Mouse (Mus musculus) heart, embryonic 12.5 days (tissue): ENCODE data around the gene Usp3. TPM values are rescaled to one million over a fixed set of nuclear protein-coding genes. Genes with fewer than 3 reads are reported as not detected.

Source experiments
- ATAC-seq: fragments of 200-750 bp; cut with Nextera tagmentation; 2 replicates; pipeline ENCODE4 v1.8.0; 2017; ENCODE audit warnings: moderate TSS enrichment, moderate library complexity; ENCODE audit not compliant: insufficient number of reproducible peaks, low FRiP score
- H3K27ac ChIP-seq: fragments of 300-500 bp; sonication (generic); 2 replicates; pipeline ENCODE4 v1.5.1; 2016; ENCODE audit warnings: mild to moderate bottlenecking, moderate library complexity; ENCODE audit not compliant: poor library complexity, severe bottlenecking
- H3K27me3 ChIP-seq: fragments of 300-500 bp; sonication (generic); replicated peaks from 2 replicates; pipeline ENCODE4 v1.6.1; 2016; ENCODE audit warnings: mild to moderate bottlenecking, moderate library complexity
- H3K36me3 ChIP-seq: fragments of 300-500 bp; sonication (generic); 2 replicates; pipeline ENCODE4 v1.6.1; 2016; ENCODE audit warnings: mild to moderate bottlenecking, moderate library complexity
- H3K4me1 ChIP-seq: fragments of 300-500 bp; sonication (generic); replicated peaks from 2 replicates; pipeline ENCODE4 v1.6.1; 2016; ENCODE audit warnings: mild to moderate bottlenecking
- H3K4me2 ChIP-seq: fragments of 300-500 bp; sonication (generic); 2 replicates; pipeline ENCODE4 v1.6.1; 2016; ENCODE audit warnings: mild to moderate bottlenecking, moderate library complexity
- H3K4me3 ChIP-seq: fragments of 300-500 bp; sonication (generic); 2 replicates; pipeline ENCODE4 v1.5.1; 2016; ENCODE audit warnings: mild to moderate bottlenecking
- H3K9ac ChIP-seq: fragments of 300-500 bp; sonication (generic); 2 replicates; pipeline ENCODE4 v1.6.1; 2016; ENCODE audit warnings: mild to moderate bottlenecking, moderate library complexity
- H3K9me3 ChIP-seq: fragments of 300-500 bp; sonication (generic); replicated peaks from 2 replicates; pipeline ENCODE4 v1.6.1; 2016; ENCODE audit warnings: mild to moderate bottlenecking, moderate library complexity
- WGBS: fragments of 180-500 bp; shearing (Covaris S2); methylation state at CpG from one replicate; pipeline ENCODE4 v1.1.7; 2016; 5-methylcytosine and 5-hydroxymethylcytosine counted together
- polyA plus RNA-seq: library from polyadenylated mRNA; unstranded; fragments of >200 nt; fragmentation: Nextera tagmentation; extraction: Ambion mirVana; gene quantifications from 2 replicates; pipeline ENCODE4 v1.2.1, GENCODE M21; 2016

Usp3 gene
- polyA plus RNA-seq, 1 experiment from 2014 or later, result 40.3 TPM

DNA sequence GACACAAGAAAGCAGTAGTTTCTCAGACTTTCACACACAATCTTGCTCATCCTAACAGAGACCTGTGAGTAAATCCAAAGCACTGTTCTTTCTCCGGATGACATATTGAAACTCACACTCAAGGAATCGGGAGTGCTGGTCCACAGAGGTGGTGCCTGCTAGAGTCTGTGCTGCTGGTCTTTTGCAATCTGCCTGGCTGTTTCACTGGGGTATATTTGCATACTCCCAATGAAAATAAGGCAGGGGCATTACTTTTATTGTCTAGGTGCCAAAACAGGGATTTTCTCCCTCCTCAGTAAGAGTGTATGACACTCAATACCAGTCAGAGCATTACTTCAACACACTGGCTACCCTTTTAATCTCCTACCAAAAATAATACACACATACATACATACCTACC is 2.9 kb downstream of the Usp3 start:
- peak overlapping the region; percentile 40; the same call in 1 of the 2 replicates for H3K4me2 ChIP-seq
- peaks cover 35% of the 10 kb centered on the region for H3K4me1 ChIP-seq
- peak overlapping the region; percentile 55; the same call in 1 of the 2 replicates for H3K9ac ChIP-seq
- H3K4me3 ChIP-seq, result no peak overlapping the region
- no peak for ATAC-seq
- no peaks in the 10 kb centered on the region for H3K9me3 ChIP-seq
- H3K27ac ChIP-seq, result no peak overlapping the region
- no peaks in the 10 kb centered on the region for H3K36me3 ChIP-seq
- WGBS, result 57% methylated on average over 2 of the region's 2 CpGs
- H3K27me3 ChIP-seq, result no peaks in the 10 kb centered on the region

DNA sequence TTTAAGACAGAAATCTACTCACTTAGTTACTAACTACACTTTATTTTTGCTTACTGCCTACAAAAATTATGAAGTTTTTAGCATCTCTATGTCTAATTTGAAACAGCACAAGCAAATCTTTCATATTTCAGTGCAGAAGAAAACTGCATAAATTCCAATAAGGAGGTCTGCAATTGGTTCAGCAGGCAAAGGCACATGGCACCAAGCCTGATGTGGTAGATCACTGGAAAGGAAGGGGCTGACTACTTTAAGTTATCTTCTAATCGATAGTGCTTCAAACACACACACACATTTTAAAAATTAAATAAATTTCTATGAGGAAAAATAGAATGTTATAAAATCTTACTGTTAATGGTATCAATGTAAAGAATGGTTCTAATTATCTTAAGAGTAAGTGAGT is 5.9 kb downstream of the Usp3 start:
- no peak for ATAC-seq
- peaks cover 26% of the 10 kb centered on the region for H3K4me1 ChIP-seq
- no peaks in the 10 kb centered on the region for H3K36me3 ChIP-seq
- H3K9me3 ChIP-seq, result no peaks in the 10 kb centered on the region
- no peak overlapping the region for H3K27ac ChIP-seq
- no peaks in the 10 kb centered on the region for H3K27me3 ChIP-seq
- WGBS, result 75% methylated on average over 1 of the region's 1 CpGs
- no peak overlapping the region for H3K4me2 ChIP-seq
- no peak overlapping the region for H3K9ac ChIP-seq
- no peak overlapping the region for H3K4me3 ChIP-seq

DNA sequence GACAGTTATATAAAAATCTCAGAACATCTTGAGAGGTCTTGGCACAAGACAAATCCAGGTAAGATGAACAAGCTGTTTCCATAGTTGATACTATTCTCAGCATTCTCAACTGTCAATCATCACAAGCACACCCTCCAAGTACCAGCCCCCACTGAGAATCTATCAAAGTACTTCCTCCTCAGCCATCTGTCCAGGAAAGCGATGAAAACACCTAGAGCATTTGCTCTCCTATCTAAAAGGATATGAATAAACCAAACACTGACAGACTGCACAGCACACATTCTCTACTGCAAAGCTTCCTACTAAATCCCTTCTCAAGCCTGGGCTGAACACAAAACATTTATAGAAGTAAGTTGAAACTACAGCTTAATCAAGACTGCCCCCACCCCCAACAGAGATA is 6.4 kb downstream of the Usp3 start:
- ATAC-seq, result no peak
- Histone ChIP-seq H3K4me1 (peaks cover 26% of the 10 kb centered on the region), H3K4me3 (no peak overlapping the region), H3K36me3 (no peaks in the 10 kb centered on the region), H3K9ac (no peak overlapping the region), H3K9me3 (no peaks in the 10 kb centered on the region), H3K27me3 (no peaks in the 10 kb centered on the region), H3K4me2 (peak overlapping the region; percentile 29; the same call in 1 of the 2 replicates), H3K27ac (0 out of 2 replicates have a peak overlapping the region, but pooled peaks have one; percentile 16)
- 6% methylated on average over 1 of the region's 1 CpGs for WGBS

DNA sequence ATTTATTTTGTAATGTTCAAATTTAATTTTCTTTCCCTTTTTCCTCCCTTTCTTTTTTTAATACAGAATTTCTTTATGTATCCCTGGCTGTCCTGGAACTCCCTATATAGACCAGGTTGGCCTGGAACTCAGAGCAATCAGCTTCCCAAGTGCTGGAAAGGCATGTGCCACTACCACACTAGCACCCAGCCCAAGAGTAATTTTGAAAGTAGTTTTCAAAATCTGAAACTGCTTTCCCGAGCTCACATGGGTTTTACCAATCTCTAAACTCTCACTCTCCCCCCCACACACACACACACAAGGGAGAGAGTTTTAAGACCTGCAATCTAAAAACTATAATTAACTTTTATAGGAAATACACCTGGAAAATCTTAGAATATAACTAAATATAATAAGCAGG is 7.8 kb downstream of the Usp3 start:
- H3K9ac ChIP-seq, result no peak overlapping the region
- no peak overlapping the region for H3K4me2 ChIP-seq
- 50% methylated on average over 1 of the region's 1 CpGs for WGBS
- H3K9me3 ChIP-seq, result no peaks in the 10 kb centered on the region
- no peak overlapping the region for H3K4me3 ChIP-seq
- H3K27ac ChIP-seq, result no peak overlapping the region
- no peaks in the 10 kb centered on the region for H3K27me3 ChIP-seq
- H3K4me1 ChIP-seq, result peaks cover 17% of the 10 kb centered on the region
- H3K36me3 ChIP-seq, result no peaks in the 10 kb centered on the region
- no peak for ATAC-seq

DNA sequence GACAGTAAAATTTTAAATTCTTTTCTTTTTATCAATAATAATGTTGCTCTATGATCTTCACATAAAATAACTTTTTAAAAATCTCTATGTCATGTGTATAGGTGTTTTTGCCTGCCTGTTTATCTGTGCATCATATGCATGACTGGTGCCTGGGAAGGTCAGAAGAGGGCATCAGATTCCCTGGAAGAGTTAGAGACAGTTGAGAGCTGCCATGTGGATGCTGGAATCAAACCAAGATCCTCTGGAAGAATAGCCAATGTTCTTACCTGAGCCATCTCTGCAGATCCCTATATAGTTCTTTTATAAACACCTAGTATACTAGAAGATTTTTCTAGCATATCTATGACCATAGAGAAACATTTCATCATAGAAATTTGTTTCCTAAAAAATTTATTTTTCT is 8.8 kb downstream of the Usp3 start:
- no peaks in the 10 kb centered on the region for H3K27me3 ChIP-seq
- H3K36me3 ChIP-seq, result no peaks in the 10 kb centered on the region; the same call in 1 of the 2 replicates
- H3K9ac ChIP-seq, result no peak overlapping the region
- no peak overlapping the region for H3K27ac ChIP-seq
- no peak overlapping the region for H3K4me3 ChIP-seq
- H3K4me1 ChIP-seq, result peaks cover 14% of the 10 kb centered on the region
- no peaks in the 10 kb centered on the region for H3K9me3 ChIP-seq
- no peak for ATAC-seq
- H3K4me2 ChIP-seq, result no peak overlapping the region

DNA sequence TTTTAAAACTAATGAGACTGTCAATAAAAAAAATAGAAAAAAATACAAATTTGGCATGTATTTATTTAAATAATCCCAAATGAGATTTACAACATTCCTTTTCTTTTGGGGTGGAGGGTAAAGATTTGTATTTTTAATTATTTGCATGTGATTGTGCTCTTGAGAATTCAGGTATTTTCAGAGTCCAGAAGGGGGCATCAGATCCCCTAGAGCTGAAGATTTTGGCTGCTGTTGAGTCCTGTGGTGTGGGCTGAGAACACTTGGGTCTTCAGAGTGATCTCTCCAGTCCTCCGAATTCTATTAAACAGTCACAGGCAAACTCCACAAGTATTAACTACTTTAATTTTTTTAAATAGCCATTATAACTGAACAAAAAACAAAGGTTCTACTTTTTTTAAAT is 9.7 kb downstream of the Usp3 start:
- no peaks in the 10 kb centered on the region for H3K9me3 ChIP-seq
- 81% methylated on average over 1 of the region's 1 CpGs for WGBS
- H3K4me2 ChIP-seq, result no peak overlapping the region
- peaks cover 18% of the 10 kb centered on the region for H3K4me1 ChIP-seq
- no peaks in the 10 kb centered on the region for H3K27me3 ChIP-seq
- H3K4me3 ChIP-seq, result no peak overlapping the region
- no peak overlapping the region for H3K9ac ChIP-seq
- no peak overlapping the region for H3K27ac ChIP-seq
- H3K36me3 ChIP-seq, result peaks cover 5% of the 10 kb centered on the region
- no peak for ATAC-seq

DNA sequence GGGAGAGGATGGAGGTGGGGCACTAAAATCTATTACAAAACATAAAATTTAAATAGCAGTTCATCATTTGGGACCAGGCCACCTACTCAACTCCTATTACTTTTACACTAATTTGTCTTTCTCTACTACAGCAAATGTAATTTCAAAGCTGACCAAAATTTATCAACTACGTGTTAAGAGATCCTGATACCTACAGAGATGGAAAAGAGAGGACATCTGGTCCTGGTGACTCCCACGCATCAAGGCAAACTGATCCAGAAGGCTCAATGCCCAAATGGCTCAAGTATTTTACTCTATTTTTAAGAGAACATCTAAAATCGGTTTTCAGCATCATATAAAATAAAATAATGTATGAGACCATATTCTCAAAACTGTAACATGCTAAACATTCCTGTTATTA is 11.2 kb downstream of the Usp3 start:
- no peaks in the 10 kb centered on the region for H3K9me3 ChIP-seq
- no peak overlapping the region for H3K9ac ChIP-seq
- ATAC-seq, result no peak
- H3K4me1 ChIP-seq, result peaks cover 13% of the 10 kb centered on the region
- H3K27me3 ChIP-seq, result no peaks in the 10 kb centered on the region
- H3K4me3 ChIP-seq, result no peak overlapping the region
- H3K36me3 ChIP-seq, result peaks cover 6% of the 10 kb centered on the region
- no peak overlapping the region for H3K4me2 ChIP-seq
- no peak overlapping the region for H3K27ac ChIP-seq
- 83% methylated on average over 3 of the region's 3 CpGs for WGBS

DNA sequence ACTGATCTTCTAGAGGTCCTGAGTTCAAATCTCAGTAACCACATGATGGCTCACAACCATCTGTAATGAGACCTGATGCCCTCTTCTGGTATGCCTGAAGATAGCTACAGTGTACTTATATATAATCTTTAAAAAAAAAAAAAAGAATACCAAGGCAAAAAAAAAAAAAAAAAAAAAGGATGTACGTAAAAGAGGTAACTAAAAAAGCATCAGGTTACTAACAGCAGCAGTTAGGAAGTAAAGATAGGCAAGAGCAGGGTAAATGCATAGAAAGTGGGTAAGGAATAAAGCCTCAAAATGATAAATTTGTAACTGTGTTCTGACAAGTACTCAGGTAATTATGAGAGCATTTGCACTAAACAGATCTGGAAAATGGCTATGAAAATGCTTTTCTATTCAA is 12.2 kb downstream of the Usp3 start:
- WGBS, result 100% methylated on average over 1 of the region's 1 CpGs
- no peak overlapping the region for H3K4me2 ChIP-seq
- no peaks in the 10 kb centered on the region for H3K27me3 ChIP-seq
- H3K9ac ChIP-seq, result no peak overlapping the region
- no peak for ATAC-seq
- peaks cover 8% of the 10 kb centered on the region for H3K36me3 ChIP-seq
- H3K27ac ChIP-seq, result no peak overlapping the region
- peaks cover 16% of the 10 kb centered on the region for H3K4me1 ChIP-seq
- H3K4me3 ChIP-seq, result no peak overlapping the region
- H3K9me3 ChIP-seq, result no peaks in the 10 kb centered on the region

DNA sequence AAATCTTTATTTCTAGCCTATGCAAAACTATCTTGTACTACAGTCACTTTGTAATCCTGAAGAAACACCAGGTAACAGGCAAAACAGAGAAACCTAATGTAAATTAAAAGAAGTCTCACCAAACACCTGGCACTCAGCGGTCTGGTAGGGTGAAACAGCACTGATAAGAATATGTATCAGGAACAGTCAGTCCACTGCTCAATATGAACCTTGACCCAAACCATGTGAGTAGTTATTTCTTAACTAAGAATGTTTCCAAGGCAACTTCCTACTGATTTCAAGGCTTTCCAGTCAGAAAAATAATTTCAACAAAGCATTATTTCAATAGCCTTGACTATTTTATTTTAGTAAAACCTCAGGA is 17.1 kb downstream of the Usp3 start:
- no peak overlapping the region for H3K9ac ChIP-seq
- 39% methylated on average over 1 of the region's 1 CpGs for WGBS

DNA sequence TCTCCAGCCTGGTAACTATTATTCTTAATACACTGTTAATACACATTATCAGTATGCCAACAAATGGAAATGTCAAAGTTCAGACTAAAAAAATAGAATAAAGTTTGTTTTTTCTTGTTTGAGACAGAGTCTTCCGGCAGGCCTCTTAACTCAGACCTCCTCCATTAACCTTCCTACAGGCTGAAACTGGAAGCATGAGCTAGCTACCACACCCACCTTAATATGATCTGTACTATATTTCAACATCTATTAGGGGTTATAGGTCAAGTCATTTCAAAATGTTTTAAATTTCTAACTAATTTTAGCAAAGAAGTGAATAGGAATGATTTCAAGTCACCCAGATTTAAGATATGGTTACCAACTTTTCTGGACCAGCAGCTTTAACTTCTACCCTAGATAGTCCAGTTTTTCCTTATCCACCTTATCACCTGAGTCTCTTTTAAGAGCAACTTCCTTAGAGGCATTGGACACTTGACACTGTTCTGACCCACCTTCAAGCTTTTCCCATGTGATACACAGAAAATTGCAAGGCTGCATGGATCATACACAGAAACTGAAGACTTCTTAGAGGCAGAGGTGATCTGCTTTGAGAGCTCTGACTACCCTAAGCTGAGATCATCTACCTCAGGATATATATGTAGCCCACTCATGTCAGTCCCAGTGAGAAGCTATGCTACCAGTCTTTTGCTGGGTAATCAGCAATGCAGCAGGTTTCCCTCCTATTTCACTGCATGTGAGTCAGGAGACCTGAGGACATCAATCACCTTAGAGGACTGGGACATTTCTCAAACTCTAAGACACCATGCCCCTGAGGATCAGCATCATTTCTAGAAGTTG is 17.7 kb downstream of the Usp3 start:
- Histone ChIP-seq H3K4me3 (no peak overlapping the region), H3K9me3 (no peaks in the 10 kb centered on the region), H3K4me2 (no peak overlapping the region), H3K27me3 (no peaks in the 10 kb centered on the region), H3K9ac (no peak overlapping the region), H3K27ac (no peak overlapping the region), H3K4me1 (peaks cover 23% of the 10 kb centered on the region), H3K36me3 (peaks cover 8% of the 10 kb centered on the region)
- no peak for ATAC-seq
- 84% methylated on average over 1 of the region's 1 CpGs for WGBS

More for the DNA sequence above, 17.1 kb downstream of the Usp3 start:
- no peak overlapping the region for H3K4me2 ChIP-seq
- H3K27me3 ChIP-seq, result no peaks in the 10 kb centered on the region
- H3K4me3 ChIP-seq, result no peak overlapping the region
- no peak overlapping the region for H3K27ac ChIP-seq
- H3K9me3 ChIP-seq, result no peaks in the 10 kb centered on the region
- peaks cover 23% of the 10 kb centered on the region for H3K4me1 ChIP-seq
- H3K36me3 ChIP-seq, result peaks cover 8% of the 10 kb centered on the region
- no peak for ATAC-seq

DNA sequence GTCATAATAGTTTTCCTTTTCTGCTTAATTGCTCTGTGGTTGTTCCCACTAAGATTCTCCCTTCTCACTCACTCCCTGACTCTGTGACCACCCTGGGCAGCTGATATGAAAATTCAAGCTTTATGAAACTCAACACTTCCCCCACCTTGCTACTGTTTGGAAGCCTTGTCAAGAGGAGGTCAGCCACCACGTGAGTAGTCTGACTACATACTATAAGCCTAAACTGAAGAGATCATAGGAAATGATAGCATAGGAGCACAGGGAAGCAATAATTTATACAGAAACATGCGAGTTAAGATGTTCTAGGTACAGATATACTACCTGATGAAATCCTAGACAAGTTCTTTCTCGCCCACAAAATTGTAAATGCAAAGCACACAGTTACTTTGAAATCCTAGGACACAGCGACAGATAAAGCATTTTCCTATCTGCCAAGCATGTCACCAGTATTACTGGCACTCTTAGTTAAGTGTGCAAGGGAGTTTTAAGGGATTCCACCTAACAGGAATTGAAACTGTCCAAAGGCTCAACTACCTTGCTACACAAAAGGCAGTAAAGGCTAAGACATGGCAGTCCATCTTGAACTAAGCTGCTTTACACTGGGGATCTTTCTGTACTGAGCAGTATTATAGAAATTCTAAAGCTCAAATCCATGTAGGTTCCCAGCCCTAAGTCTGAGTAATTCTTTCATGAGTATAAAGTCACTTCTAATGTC is 20.8 kb downstream of the Usp3 start:
- ATAC-seq, result no peak
- Histone ChIP-seq H3K27me3 (no peaks in the 10 kb centered on the region), H3K4me1 (peaks cover 29% of the 10 kb centered on the region)

More for the DNA sequence above, 20.8 kb downstream of the Usp3 start:
- WGBS, result 64% methylated on average over 4 of the region's 4 CpGs
- no peak overlapping the region for H3K27ac ChIP-seq
- H3K4me2 ChIP-seq, result no peak overlapping the region
- no peak overlapping the region for H3K9ac ChIP-seq
- H3K36me3 ChIP-seq, result 0 out of 2 replicates have a peak, but pooled peaks cover 2% of the 10 kb centered on the region
- H3K4me3 ChIP-seq, result no peak overlapping the region
- H3K9me3 ChIP-seq, result no peaks in the 10 kb centered on the region
